Mouse (Mus musculus) heart, postnatal 0 days (tissue): ENCODE measurements at regions not wholly inside any gene's neighbourhood (a gene's known extent, or its start where the extent isn't known, plus 50 kb on each side); places are given as distances from the start of the nearest gene placed in this dataset.

Experiments
- ATAC-seq: fragments of 200-750 bp; cut with Nextera tagmentation; 2 replicates; pipeline ENCODE4 v1.8.0; 2017; ENCODE audit warnings: low read depth, moderate number of reproducible peaks, moderate library complexity; ENCODE audit not compliant: insufficient read depth
- DNase-seq: peaks from one replicate; pipeline ENCODE4 v3.0.0-alpha.2; 2016; ENCODE audit warnings: low spot score
- H3K27ac ChIP-seq: fragments of 300-500 bp; sonication (generic); 2 replicates; pipeline ENCODE4 v1.5.1; 2014; ENCODE audit warnings: low read depth, mild to moderate bottlenecking
- H3K27me3 ChIP-seq: fragments of 300-500 bp; sonication (generic); 2 replicates; pipeline ENCODE4 v1.6.1; 2014; ENCODE audit warnings: low read length, mixed read lengths; ENCODE audit not compliant: control insufficient read depth, insufficient read depth
- H3K36me3 ChIP-seq: fragments of 300-500 bp; sonication (generic); replicated peaks from 2 replicates; pipeline ENCODE4 v1.6.1; 2014; ENCODE audit warnings: low read length, mixed read lengths; ENCODE audit not compliant: control insufficient read depth, insufficient read depth
- H3K4me1 ChIP-seq: fragments of 300-500 bp; sonication (generic); 2 replicates; pipeline ENCODE4 v1.6.1; 2014; ENCODE audit warnings: antibody characterized with exemption; ENCODE audit not compliant: control insufficient read depth, insufficient read depth
- H3K4me2 ChIP-seq: fragments of 300-500 bp; sonication (generic); 2 replicates; pipeline ENCODE4 v1.6.1; 2014; ENCODE audit warnings: low read depth, mild to moderate bottlenecking, low read length, moderate library complexity
- H3K4me3 ChIP-seq: fragments of 300-500 bp; sonication (generic); 2 replicates; pipeline ENCODE4 v1.5.1; 2014; ENCODE audit warnings: low read depth, low read length
- H3K9ac ChIP-seq: fragments of 300-500 bp; sonication (generic); replicated peaks from 2 replicates; pipeline ENCODE4 v1.6.1; 2014; ENCODE audit warnings: low read depth, low read length, mixed read lengths
- H3K9me3 ChIP-seq: fragments of 300-500 bp; sonication (generic); replicated peaks from 2 replicates; pipeline ENCODE4 v1.6.1; 2016; ENCODE audit warnings: low read length; ENCODE audit not compliant: control insufficient read depth
- CTCF ChIP-seq: IDR thresholded peaks from 2 replicates; pipeline ENCODE4 v1.5.1; 2016; ENCODE audit warnings: antibody characterized with exemption, control low read depth, low read depth
- EP300 ChIP-seq: IDR thresholded peaks from 2 replicates; pipeline ENCODE4 v1.6.1; 2016; ENCODE audit warnings: antibody characterized with exemption, low read depth
- WGBS: fragments of 180-500 bp; shearing (Covaris S2); extraction: QIAGEN DNeasy Blood & Tissue Kit; methylation state at CpG from one replicate; pipeline ENCODE4 v1.1.7; 2014; 5-methylcytosine and 5-hydroxymethylcytosine counted together

DNA sequence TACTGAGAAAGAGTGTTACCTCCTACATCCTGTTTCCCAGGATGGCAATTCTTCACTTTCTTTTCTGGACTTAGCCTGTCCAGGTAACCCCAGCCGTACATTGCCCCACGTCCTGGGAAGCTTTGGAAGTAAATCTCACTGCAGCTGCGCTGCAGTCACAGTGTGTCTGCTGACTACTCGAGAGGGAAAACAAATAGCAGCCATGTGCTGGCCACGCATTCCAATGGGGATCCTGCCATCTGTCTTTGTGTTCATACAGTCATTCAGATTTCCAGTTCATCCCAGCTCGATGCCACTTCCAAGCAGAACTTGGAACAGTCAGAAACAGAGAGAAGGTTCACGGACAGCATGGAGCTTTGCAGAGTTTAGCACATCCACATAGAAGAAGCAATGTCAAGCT lies 690.2 kb upstream of the Acvr2a start:
- TF ChIP-seq EP300 = no peak
- TF ChIP-seq CTCF = no peak
- ATAC-seq = no peak
- H3K27ac ChIP-seq = no peak overlapping the region
- no peaks in the 10 kb centered on the region for H3K4me1 ChIP-seq
- H3K27me3 ChIP-seq = no peaks in the 10 kb centered on the region
- no peak overlapping the region for H3K4me2 ChIP-seq
- no peak for DNase-seq
- H3K4me3 ChIP-seq = no peak overlapping the region
- 51% methylated on average over 7 of the region's 7 CpGs for WGBS
- H3K36me3 ChIP-seq = no peaks in the 10 kb centered on the region
- H3K9me3 ChIP-seq = no peaks in the 10 kb centered on the region
- no peak overlapping the region for H3K9ac ChIP-seq

DNA sequence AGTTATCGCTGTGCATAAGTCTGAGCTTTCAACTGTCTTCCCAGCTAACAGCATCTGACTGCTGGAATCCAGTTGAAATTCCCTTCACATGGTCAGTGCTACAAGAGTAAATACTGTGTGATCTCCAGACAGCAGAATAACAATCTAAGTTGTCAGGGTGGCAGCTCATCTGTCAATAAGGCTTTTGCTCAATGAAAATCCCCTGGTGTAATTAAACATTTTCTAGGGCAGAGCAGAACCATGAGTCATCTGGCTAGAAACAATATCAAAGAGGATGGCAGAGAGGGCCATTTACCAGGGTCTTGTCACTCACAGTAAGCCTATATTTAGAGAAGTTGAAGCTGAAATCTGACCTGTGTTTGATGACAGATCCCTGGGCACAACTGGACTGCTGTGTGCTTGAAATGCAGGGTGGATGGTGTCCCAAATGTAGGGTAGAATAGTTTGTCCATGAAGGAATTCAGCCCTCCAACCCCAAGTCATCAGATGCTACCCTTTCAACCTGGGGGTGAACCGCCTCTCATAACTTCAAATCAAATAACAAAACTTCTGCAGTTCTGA lies 675.8 kb upstream of the Acvr2a start:
- whole genome bisulfite sequencing = 87% methylated on average over 2 of the region's 2 CpGs

DNA sequence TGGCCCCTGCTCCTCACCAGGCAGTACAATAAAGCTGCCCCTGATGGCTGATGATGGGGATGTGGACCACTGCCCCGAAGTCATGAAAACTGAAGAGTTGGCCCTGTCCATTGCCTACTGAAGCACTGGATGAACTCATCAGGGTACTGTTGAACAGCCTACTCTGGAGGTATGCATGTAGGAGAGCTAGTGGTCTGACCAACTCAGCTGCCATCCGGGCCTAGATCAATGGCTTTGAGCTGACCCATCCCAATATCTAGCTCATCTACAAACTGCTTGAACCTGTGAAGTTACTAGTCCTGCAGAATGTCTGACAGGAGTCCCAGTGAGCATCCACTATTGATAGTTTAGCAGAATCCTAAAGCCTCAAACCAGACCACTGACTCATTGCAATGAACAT lies 672.6 kb upstream of the Acvr2a start:
- TF ChIP-seq EP300 = no peak
- no peak for TF ChIP-seq CTCF
- H3K4me3 ChIP-seq = no peak overlapping the region
- H3K27ac ChIP-seq = no peak overlapping the region
- no peak overlapping the region for H3K9ac ChIP-seq
- DNase-seq = no peak
- no peaks in the 10 kb centered on the region for H3K36me3 ChIP-seq
- no peaks in the 10 kb centered on the region for H3K27me3 ChIP-seq
- no peak overlapping the region for H3K4me2 ChIP-seq
- WGBS = 90% methylated on average over 2 of the region's 2 CpGs
- H3K4me1 ChIP-seq = no peaks in the 10 kb centered on the region
- no peak for ATAC-seq
- no peaks in the 10 kb centered on the region for H3K9me3 ChIP-seq

More for the DNA sequence above, 675.8 kb upstream of the Acvr2a start:
- Histone ChIP-seq H3K27ac (no peak overlapping the region), H3K36me3 (no peaks in the 10 kb centered on the region), H3K9ac (no peak overlapping the region), H3K4me3 (no peak overlapping the region), H3K27me3 (no peaks in the 10 kb centered on the region), H3K9me3 (no peaks in the 10 kb centered on the region), H3K4me2 (no peak overlapping the region), H3K4me1 (no peaks in the 10 kb centered on the region)
- TF ChIP-seq CTCF (no peak), EP300 (no peak)
- DNase-seq (no peak), ATAC-seq (no peak)

DNA sequence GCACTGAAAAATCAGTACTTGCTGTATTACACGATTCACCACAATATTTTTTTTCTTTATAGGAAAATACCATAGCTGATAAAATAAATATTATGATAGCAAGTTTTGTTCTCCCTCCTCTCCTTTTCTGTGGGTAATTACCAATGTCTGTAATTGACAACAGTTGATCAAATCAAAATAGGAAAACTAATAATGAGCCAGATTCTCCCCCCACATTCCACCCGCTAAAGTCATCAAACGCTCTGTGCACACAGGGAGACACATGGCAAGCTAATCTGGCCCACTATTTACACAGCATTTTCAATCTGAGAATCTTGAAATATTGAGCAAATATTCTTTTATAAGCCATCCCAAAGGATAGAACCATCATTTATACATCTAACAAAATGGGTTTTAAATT lies 659.2 kb upstream of the Acvr2a start:
- no peak for DNase-seq
- Histone ChIP-seq H3K4me2 (no peak overlapping the region), H3K9ac (no peak overlapping the region), H3K9me3 (no peaks in the 10 kb centered on the region), H3K27me3 (no peaks in the 10 kb centered on the region), H3K27ac (no peak overlapping the region), H3K4me3 (no peak overlapping the region), H3K36me3 (no peaks in the 10 kb centered on the region), H3K4me1 (no peaks in the 10 kb centered on the region)
- 81% methylated on average over 3 of the region's 3 CpGs for WGBS
- ATAC-seq = no peak
- TF ChIP-seq EP300 (no peak), CTCF (no peak)

DNA sequence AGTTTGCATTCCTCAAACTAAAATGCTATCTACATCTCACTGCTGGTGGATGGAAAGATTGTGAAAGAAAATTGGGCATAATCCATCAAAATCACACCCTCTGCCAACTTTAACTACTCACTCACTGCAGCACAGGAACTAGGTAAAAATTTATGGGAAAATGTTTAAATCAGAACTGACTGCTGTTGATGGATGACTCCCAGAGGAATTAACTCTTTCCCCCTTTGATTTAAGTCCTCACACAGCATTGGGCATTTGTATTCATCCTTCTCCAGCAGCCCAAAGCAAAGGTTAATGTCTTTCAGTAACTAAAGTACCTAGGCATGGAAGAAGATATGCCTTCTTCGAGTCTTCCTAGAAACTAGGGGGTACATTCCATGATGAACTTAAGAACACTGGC lies 641.3 kb upstream of the Acvr2a start:
- WGBS = 50% methylated on average over 1 of the region's 1 CpGs
- DNase-seq (no peak), ATAC-seq (no peak)
- no peak overlapping the region for H3K4me2 ChIP-seq
- H3K36me3 ChIP-seq = no peaks in the 10 kb centered on the region
- no peak overlapping the region for H3K4me3 ChIP-seq
- H3K4me1 ChIP-seq = no peaks in the 10 kb centered on the region
- TF ChIP-seq CTCF (no peak), EP300 (no peak)
- H3K9me3 ChIP-seq = no peaks in the 10 kb centered on the region
- H3K27me3 ChIP-seq = no peaks in the 10 kb centered on the region
- no peak overlapping the region for H3K27ac ChIP-seq
- H3K9ac ChIP-seq = no peak overlapping the region

DNA sequence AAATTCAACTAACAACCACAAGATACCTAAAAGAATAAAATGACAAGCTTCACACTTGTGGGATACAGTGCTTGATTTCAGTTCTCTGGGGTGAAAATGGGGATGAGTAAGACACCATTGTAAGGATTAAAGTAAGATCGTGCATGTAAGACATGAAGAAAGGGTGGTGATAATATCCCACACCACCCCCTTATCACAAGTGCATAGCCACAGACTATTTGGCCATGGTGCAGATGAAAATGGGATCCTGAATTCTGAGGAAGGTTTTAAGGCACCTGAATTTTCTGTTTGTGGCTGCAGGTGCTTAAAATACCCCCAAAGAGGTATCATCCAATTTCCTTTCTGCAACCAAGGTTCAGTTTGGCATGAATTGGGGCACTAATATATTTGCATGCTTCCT lies 627.7 kb upstream of the Acvr2a start:
- Histone ChIP-seq H3K27me3 (no peaks in the 10 kb centered on the region), H3K4me2 (no peak overlapping the region), H3K9ac (no peak overlapping the region), H3K9me3 (no peaks in the 10 kb centered on the region), H3K27ac (no peak overlapping the region), H3K4me1 (no peaks in the 10 kb centered on the region), H3K36me3 (no peaks in the 10 kb centered on the region), H3K4me3 (no peak overlapping the region)
- ATAC-seq (no peak), DNase-seq (no peak)
- TF ChIP-seq EP300 (no peak), CTCF (no peak)
- WGBS = 64% methylated on average over 1 of the region's 1 CpGs
